Comparison of ENCODE assay signal across 8 mouse cellular contexts in genomic region chr6:145746132-145746849, GRCm38 (mm10). TPM values are rescaled to one million over a fixed set of nuclear protein-coding genes. Genes with fewer than 3 reads are reported as not detected.
DNase-seq lines count a peak whose midpoint lies in the region; ATAC-seq and TF ChIP-seq lines count a peak whose summit lies in the region.

Gene Rassf8, plus strand, starts transcription at chr6:145746748.

- H3K4me1 ChIP-seq in cortical plate, adult 2 months (ENCODE audit: control insufficient read depth, insufficient read depth, low read length): no peaks in the 10 kb centered on the region

- TF ChIP-seq POLR2A in cortical plate, adult 2 months (IDR thresholded peaks at IDR 0.05; ENCODE audit: extremely low read depth, insufficient read depth, low read length): no peak

- intact Hi-C loops in left cerebral cortex, postnatal 14 days (cut with DNase I): no loop called here

- TF ChIP-seq CTCF in cortical plate, adult 2 months (IDR thresholded peaks at IDR 0.05; ENCODE audit: extremely low read depth, insufficient read depth, low read length): no peak

- DNase-seq in adrenal gland, adult 18-20 months (ENCODE audit: low spot score in 2 of 2): peak; percentile 89 to 90
- peak; percentile 93 for DNase-seq in gastrocnemius, postnatal 25 days
- DNase-seq in left cerebral cortex, postnatal 14 days (ENCODE audit: low spot score in 2 of 2): peak; percentile 51 to 74
- DNase-seq in right cerebral cortex, postnatal 14 days: peak; percentile 70
- DNase-seq in urinary bladder, postnatal 36 days (ENCODE audit: low spot score in 2 of 2): peak; percentile 79 to 88

- peak within 1 kb of the TSS; percentile 92 for H3K27ac ChIP-seq in cortical plate, adult 2 months (ENCODE audit: insufficient read depth, low read length)

- ATAC-seq in inflammation-experienced regulatory T-cells, adult 6 months: peak; percentile 88
- ATAC-seq in megakaryocyte-erythroid progenitor cell, adult 5-6 weeks (replicated peaks; ENCODE audit: low FRiP score, low TSS enrichment, poor library complexity, severe bottlenecking): peak; percentile 96

- peak within 1 kb of the TSS; percentile 81 for H3K4me3 ChIP-seq in cortical plate, adult 2 months (ENCODE audit: insufficient read depth, low read length)

RNA-seq across cellular contexts. Expression of gene Rassf8, which starts in this region (rescaled TPM):
- 10 to 100 TPM; 52.2 to 80.0 TPM for total RNA-seq in adrenal gland, adult 18-20 months (2021)
- 14.1 and 14.7 TPM in 2 replicates for polyA plus RNA-seq in cortical plate, adult 2 months (2012; rRNA removed)
- 10 to 100 TPM; 27.2 to 35.6 TPM for total RNA-seq in gastrocnemius, postnatal 25 days (2021)
- under 1 TPM in 1 of 3 experiments, not detected in 2; 0.40 TPM for polyA plus RNA-seq in inflammation-experienced regulatory T-cells, adult 6 months (2017; shearing (Covaris generic))
- 10 to 100 TPM; 15.5 to 17.3 TPM for total RNA-seq in left cerebral cortex, postnatal 14 days (2021)
- 2.8 TPM in 1 of 2 replicates, not detected in the other for total RNA-seq in megakaryocyte-erythroid progenitor cell, adult 5-6 weeks (2014; fragmentation: Nextera tagmentation)
- 1.0 and 5.1 TPM in 2 replicates for total RNA-seq in megakaryocyte-erythroid progenitor cell, adult 5-6 weeks (2017)

Comparison
In these comparisons a context has a peak if more than half of its experiments do, and no peak if none do; other contexts are left out.
1. Peak in every context shown above with its lines: DNase-seq, ATAC-seq, H3K4me3 ChIP-seq and H3K27ac ChIP-seq.
2. RNA of gene Rassf8 (polyA plus RNA-seq): 14.1 to 14.7 TPM in cortical plate, adult 2 months; 0.40 TPM in inflammation-experienced regulatory T-cells, adult 6 months; every median in the first group is over 10 times any median in the second.
3. Peak in ATAC-seq in inflammation-experienced regulatory T-cells, adult 6 months; RNA of the gene not detected or under 1 TPM.